Mouse (Mus musculus): Measurements from ENCODE around the gene Pclo. TPM values are rescaled to one million over a fixed set of nuclear protein-coding genes. Genes with fewer than 3 reads are reported as not detected.
"Not testable (repeated sequence)": the region's sequence is repeated elsewhere in the genome, so short reads cannot be mapped to it uniquely, and the experiment has no call there.

Gene Pclo
- 7.2 and 10.1 TPM in 2 replicates for polyA plus RNA-seq (2015; fragmentation: Nextera tagmentation; extraction: Ambion mirVana)

DNA sequence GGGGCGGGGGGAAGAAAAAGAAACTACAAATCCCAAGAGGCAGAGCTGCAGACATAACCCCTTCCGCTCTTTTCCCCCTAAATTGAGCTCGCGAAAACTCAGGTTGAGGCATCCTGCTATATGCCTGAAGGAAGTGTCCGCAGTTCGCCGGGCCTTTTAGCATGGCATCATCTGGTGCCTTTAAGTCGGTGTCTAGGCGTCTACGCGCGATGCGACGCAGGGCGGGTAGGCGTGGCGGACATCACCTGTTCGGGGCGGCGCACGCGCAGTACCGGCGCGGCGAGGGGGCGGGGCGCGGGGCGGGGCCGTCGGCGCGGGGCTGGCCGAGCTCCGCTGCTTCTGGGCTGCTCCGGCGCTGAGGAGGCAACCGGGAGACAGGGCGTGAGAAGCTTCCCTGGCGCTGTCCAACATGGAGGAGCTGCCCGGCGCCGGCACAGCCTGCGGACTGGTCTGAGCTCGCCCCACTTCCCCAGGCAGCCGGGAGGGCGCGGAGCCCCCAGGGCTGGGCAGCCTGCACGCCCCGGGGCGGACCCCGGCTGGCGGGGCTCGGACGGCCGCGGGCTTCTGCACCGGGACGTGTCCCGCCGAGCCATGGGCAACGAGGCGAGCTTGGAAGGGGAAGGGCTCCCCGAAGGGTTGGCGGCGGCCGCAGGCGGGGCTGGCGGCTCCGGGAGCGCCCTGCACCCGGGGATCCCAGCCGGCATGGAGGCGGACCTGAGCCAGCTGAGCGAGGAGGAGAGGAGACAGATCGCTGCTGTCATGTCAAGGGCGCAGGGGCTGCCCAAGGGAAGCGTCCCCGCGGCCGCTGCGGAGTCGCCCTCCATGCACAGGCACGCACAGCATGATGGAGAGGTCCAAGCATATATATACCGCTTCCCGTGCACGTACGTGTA, at the start of gene Pclo:
TSS of gene Pclo (plus strand) at position 288 of the 893 bp plus-strand sequence.
- H3K9me3 ChIP-seq (ENCODE audit: control insufficient read depth, low read length) = no peaks in the 10 kb centered on the region
- no peaks in the 10 kb centered on the region for H3K27me3 ChIP-seq (replicated peaks; ENCODE audit: control insufficient read depth, insufficient read depth, low read length)
- peak within 1 kb of the TSS; percentile 51 for H3K4me2 ChIP-seq (ENCODE audit: low read length)
- peak within 1 kb of the TSS; percentile 97 for H3K27ac ChIP-seq (ENCODE audit: low read length)
- H3K4me1 ChIP-seq (replicated peaks; ENCODE audit: control insufficient read depth, insufficient read depth, low read length) = peaks cover 2% of the 10 kb centered on the region; the same call in 1 of the 2 replicates
- H3K9ac ChIP-seq (replicated peaks; ENCODE audit: low read depth, low read length) = peak within 1 kb of the TSS; percentile 97
- peak; percentile 97 for ATAC-seq
- under 1% methylated on average over 86 of the region's 89 CpGs for WGBS
- H3K4me3 ChIP-seq (replicated peaks; ENCODE audit: low read length) = peak within 1 kb of the TSS; percentile 92
- H3K36me3 ChIP-seq (ENCODE audit: control insufficient read depth, insufficient read depth) = no peaks in the 10 kb centered on the region

DNA sequence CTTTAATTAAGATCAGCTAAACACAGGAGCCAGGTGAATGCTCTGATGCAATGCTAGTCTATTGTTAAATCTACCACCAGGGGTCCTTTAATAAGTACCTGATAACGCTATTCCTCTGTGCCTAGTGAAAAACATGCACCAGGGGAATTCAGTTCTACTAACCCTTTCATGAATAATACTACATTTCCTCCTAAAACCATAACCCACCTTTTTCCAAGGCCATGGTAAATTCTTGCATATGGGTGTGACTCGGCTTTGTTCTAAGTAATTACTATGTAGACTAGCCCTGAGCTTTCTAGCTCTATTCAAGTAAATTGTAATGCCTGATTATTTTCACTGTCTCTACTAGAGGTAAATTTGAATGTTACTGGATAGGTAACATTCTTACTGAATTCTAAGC, 20.3 kb upstream of the Pclo start:
- H3K4me2 ChIP-seq (ENCODE audit: low read length); H3K4me1 ChIP-seq (replicated peaks; ENCODE audit: control insufficient read depth, insufficient read depth, low read length); H3K9me3 ChIP-seq (ENCODE audit: control insufficient read depth, low read length); H3K27me3 ChIP-seq (replicated peaks; ENCODE audit: control insufficient read depth, insufficient read depth, low read length); H3K36me3 ChIP-seq (ENCODE audit: control insufficient read depth, insufficient read depth); H3K4me3 ChIP-seq (replicated peaks; ENCODE audit: low read length); ATAC-seq; H3K27ac ChIP-seq (ENCODE audit: low read length); H3K9ac ChIP-seq (replicated peaks; ENCODE audit: low read depth, low read length): not testable (repeated sequence)
- WGBS = 53% methylated on average over 2 of the region's 2 CpGs

DNA sequence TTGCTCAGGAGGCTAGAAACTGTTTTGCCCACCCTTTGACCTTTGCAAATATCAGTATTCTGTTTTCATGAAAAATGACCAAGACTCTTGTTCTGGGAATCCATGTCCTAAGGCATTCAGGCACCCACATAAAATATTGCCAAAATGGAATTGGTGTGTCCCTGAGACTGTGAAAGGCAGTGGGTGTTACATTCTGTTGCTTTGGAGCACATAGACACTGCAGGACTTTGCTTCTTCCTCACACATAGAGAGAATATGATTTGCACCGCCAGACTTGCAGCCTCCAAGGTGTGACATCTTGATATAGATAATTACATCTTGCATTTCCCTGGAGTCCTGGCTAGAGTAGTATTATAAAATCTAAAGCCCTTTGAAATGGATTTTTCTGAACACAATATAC, 6.2 kb upstream of the Pclo start:
- Histone ChIP-seq H3K36me3 (ENCODE audit: control insufficient read depth, insufficient read depth) (no peaks in the 10 kb centered on the region), H3K4me2 (ENCODE audit: low read length) (no peak overlapping the region), H3K9ac (replicated peaks; ENCODE audit: low read depth, low read length) (no peak overlapping the region), H3K9me3 (ENCODE audit: control insufficient read depth, low read length) (no peaks in the 10 kb centered on the region), H3K27ac (ENCODE audit: low read length) (no peak overlapping the region), H3K27me3 (replicated peaks; ENCODE audit: control insufficient read depth, insufficient read depth, low read length) (no peaks in the 10 kb centered on the region), H3K4me1 (replicated peaks; ENCODE audit: control insufficient read depth, insufficient read depth, low read length) (no peaks in the 10 kb centered on the region), H3K4me3 (replicated peaks; ENCODE audit: low read length) (no peak overlapping the region)
- no peak for ATAC-seq
- 76% methylated on average over 1 of the region's 1 CpGs for WGBS

DNA sequence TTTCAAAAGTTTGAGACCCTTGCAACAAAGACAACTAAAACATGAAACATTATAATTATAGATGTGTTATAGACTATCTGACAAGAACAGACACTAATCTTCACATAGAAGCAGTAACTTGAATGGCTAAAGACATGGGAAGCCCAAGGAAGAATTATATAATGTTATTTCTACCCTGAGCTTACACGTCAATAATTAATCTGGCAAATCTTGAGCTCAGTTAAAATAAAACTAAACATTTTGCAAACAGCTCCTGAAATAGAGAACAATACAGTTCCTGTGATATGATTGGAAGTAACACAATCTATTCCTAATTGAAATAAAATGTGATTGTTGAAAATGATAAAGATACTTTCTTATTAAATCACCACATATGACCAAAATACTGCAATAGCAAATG, 5.1 kb upstream of the Pclo start:
- Histone ChIP-seq H3K4me1 (replicated peaks; ENCODE audit: control insufficient read depth, insufficient read depth, low read length) (no peaks in the 10 kb centered on the region), H3K9ac (replicated peaks; ENCODE audit: low read depth, low read length) (no peak overlapping the region), H3K27ac (ENCODE audit: low read length) (no peak overlapping the region), H3K27me3 (replicated peaks; ENCODE audit: control insufficient read depth, insufficient read depth, low read length) (no peaks in the 10 kb centered on the region), H3K9me3 (ENCODE audit: control insufficient read depth, low read length) (no peaks in the 10 kb centered on the region), H3K36me3 (ENCODE audit: control insufficient read depth, insufficient read depth) (no peaks in the 10 kb centered on the region), H3K4me2 (ENCODE audit: low read length) (no peak overlapping the region), H3K4me3 (replicated peaks; ENCODE audit: low read length) (no peak overlapping the region)
- no peak for ATAC-seq
- WGBS = 92% methylated on average over 1 of the region's 1 CpGs

DNA sequence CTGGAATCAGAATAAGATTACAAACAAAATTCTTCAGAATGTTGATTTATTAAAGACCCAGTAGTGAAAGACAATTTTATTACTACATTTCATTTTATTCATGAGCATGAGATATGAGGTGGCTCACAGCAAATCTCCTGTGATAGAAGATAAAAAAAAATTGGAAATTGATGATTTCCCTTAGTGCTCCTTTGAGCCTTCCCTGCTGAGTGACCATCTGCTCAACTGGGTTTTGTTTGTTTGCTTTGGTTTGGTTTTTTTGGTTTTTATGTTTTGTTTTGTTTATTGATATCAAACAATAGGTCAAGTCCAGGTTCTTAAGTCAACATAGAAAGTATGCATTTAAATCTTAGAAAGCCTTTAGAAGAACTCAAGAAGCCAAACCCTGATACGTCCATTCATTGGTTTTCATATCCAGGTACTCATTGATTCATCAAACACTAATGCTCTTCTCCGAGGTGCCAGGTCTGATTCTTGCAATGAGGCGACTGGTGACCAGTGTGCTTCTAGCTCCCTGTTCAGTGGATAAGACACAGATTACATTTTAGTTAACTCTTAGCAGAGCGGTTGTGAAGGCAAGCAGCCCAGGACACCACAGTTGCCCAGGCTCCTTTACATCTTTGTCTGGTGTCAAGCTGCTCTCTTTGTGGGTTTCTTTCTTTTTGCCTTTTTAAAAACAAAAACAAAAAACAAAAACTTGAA, 3.6 kb downstream of the Pclo start:
- ATAC-seq = no peak
- WGBS = 74% methylated on average over 4 of the region's 4 CpGs

DNA sequence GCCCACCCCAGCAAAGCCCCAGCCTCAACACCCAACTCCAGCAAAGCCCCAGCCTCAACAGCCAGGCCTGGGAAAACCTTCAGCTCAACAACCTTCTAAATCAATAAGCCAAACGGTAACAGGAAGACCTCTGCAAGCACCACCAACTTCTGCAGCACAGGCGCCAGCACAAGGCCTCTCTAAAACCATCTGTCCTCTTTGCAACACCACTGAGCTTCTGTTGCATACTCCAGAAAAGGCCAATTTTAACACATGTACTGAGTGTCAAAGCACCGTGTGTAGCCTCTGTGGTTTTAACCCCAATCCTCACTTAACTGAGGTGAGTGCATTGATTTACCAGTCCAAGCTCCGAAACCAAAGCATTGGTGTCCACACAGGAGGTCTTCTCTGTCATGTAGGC, 7.3 kb downstream of the Pclo start:
- no peak overlapping the region for H3K27ac ChIP-seq (ENCODE audit: low read length)
- 90% methylated on average over 4 of the region's 4 CpGs for WGBS
- H3K9me3 ChIP-seq (ENCODE audit: control insufficient read depth, low read length) = no peaks in the 10 kb centered on the region
- H3K4me3 ChIP-seq (replicated peaks; ENCODE audit: low read length) = no peak overlapping the region
- H3K27me3 ChIP-seq (replicated peaks; ENCODE audit: control insufficient read depth, insufficient read depth, low read length) = no peaks in the 10 kb centered on the region
- H3K4me2 ChIP-seq (ENCODE audit: low read length) = no peak overlapping the region
- ATAC-seq = no peak
- H3K36me3 ChIP-seq (ENCODE audit: control insufficient read depth, insufficient read depth) = peaks cover 6% of the 10 kb centered on the region
- no peak overlapping the region for H3K9ac ChIP-seq (replicated peaks; ENCODE audit: low read depth, low read length)
- H3K4me1 ChIP-seq (replicated peaks; ENCODE audit: control insufficient read depth, insufficient read depth, low read length) = no peaks in the 10 kb centered on the region

More for the DNA sequence above, 3.6 kb downstream of the Pclo start:
- Histone ChIP-seq H3K9ac (replicated peaks; ENCODE audit: low read depth, low read length) (no peak overlapping the region), H3K4me1 (replicated peaks; ENCODE audit: control insufficient read depth, insufficient read depth, low read length) (peaks cover 2% of the 10 kb centered on the region; the same call in 1 of the 2 replicates), H3K9me3 (ENCODE audit: control insufficient read depth, low read length) (no peaks in the 10 kb centered on the region), H3K36me3 (ENCODE audit: control insufficient read depth, insufficient read depth) (peaks cover 4% of the 10 kb centered on the region), H3K4me2 (ENCODE audit: low read length) (no peak overlapping the region), H3K27me3 (replicated peaks; ENCODE audit: control insufficient read depth, insufficient read depth, low read length) (no peaks in the 10 kb centered on the region), H3K4me3 (replicated peaks; ENCODE audit: low read length) (no peak overlapping the region), H3K27ac (ENCODE audit: low read length) (no peak overlapping the region)

DNA sequence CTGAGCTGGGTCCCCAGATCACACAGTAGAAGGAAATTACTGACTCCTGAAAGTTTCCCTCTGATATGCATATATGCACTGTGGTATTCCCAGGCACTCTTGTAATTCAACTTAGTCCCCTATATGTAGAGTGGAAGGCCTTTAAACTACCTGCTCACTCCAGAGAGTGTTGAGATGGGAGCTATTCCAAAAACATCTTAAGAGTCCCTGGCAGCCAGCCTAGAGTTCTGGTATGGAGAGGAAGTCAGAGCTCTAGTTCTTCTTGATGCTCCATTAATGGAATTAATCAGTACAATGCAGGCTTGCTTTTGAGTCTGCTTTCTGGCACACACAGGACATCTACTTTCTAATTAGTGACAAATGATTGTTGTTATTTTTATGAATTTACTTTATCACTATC, 11.3 kb downstream of the Pclo start:
- no peaks in the 10 kb centered on the region for H3K9me3 ChIP-seq (ENCODE audit: control insufficient read depth, low read length)
- no peaks in the 10 kb centered on the region for H3K27me3 ChIP-seq (replicated peaks; ENCODE audit: control insufficient read depth, insufficient read depth, low read length)
- no peak overlapping the region for H3K27ac ChIP-seq (ENCODE audit: low read length)
- no peak for ATAC-seq
- H3K9ac ChIP-seq (replicated peaks; ENCODE audit: low read depth, low read length) = no peak overlapping the region
- peaks cover 6% of the 10 kb centered on the region for H3K36me3 ChIP-seq (ENCODE audit: control insufficient read depth, insufficient read depth)
- H3K4me1 ChIP-seq (replicated peaks; ENCODE audit: control insufficient read depth, insufficient read depth, low read length) = no peaks in the 10 kb centered on the region
- H3K4me3 ChIP-seq (replicated peaks; ENCODE audit: low read length) = no peak overlapping the region
- H3K4me2 ChIP-seq (ENCODE audit: low read length) = no peak overlapping the region

DNA sequence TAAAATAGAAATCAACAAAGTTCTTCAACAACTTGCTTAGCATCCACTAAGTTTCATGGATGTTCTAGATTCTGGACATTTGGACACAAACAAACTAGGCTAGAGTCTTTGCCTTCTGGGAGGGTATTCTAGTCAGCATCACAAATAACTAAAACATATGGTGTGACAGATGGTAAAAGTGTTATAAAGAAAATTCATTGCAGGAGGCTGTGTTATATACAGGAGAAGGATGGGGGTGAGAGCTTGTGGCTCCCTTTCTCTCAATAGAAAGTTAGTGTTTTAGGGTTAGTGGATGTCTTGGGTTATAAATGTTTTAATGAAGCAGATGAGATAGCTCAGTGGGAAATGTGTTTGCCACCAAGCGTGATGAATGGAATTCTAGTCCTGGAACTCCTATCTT, 13.1 kb downstream of the Pclo start:
- no peak overlapping the region for H3K27ac ChIP-seq (ENCODE audit: low read length)
- WGBS = 45% methylated on average over 1 of the region's 1 CpGs
- H3K9ac ChIP-seq (replicated peaks; ENCODE audit: low read depth, low read length) = no peak overlapping the region
- no peak overlapping the region for H3K4me3 ChIP-seq (replicated peaks; ENCODE audit: low read length)
- no peak overlapping the region for H3K4me2 ChIP-seq (ENCODE audit: low read length)
- no peaks in the 10 kb centered on the region for H3K4me1 ChIP-seq (replicated peaks; ENCODE audit: control insufficient read depth, insufficient read depth, low read length)
- ATAC-seq = peak; percentile 79
- H3K27me3 ChIP-seq (replicated peaks; ENCODE audit: control insufficient read depth, insufficient read depth, low read length) = no peaks in the 10 kb centered on the region
- peaks cover 3% of the 10 kb centered on the region; the same call in 1 of the 2 replicates for H3K36me3 ChIP-seq (ENCODE audit: control insufficient read depth, insufficient read depth)
- H3K9me3 ChIP-seq (ENCODE audit: control insufficient read depth, low read length) = no peaks in the 10 kb centered on the region

DNA sequence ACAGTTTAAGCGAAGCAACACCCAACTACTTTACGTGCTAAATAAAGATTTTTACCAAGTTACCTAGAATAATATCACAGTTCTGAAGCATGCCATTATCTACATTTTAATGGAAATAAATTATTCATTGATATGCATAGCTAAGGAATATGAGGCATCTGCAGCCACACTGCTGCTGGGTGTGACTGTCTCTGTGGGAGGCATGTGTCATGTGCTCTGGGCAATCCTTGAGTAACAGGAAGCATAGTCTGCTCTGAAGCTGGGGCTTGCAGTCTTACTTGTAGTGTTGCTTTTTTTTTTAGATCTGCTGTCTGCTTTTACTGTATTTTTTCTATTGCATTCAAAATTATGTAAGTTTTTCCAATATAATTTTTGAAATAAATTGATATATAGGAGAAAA, 17.2 kb downstream of the Pclo start:
- Histone ChIP-seq H3K36me3 (ENCODE audit: control insufficient read depth, insufficient read depth) (no peaks in the 10 kb centered on the region), H3K27me3 (replicated peaks; ENCODE audit: control insufficient read depth, insufficient read depth, low read length) (no peaks in the 10 kb centered on the region), H3K4me2 (ENCODE audit: low read length) (no peak overlapping the region), H3K9me3 (ENCODE audit: control insufficient read depth, low read length) (no peaks in the 10 kb centered on the region), H3K4me1 (replicated peaks; ENCODE audit: control insufficient read depth, insufficient read depth, low read length) (no peaks in the 10 kb centered on the region), H3K4me3 (replicated peaks; ENCODE audit: low read length) (no peak overlapping the region), H3K9ac (replicated peaks; ENCODE audit: low read depth, low read length) (no peak overlapping the region), H3K27ac (ENCODE audit: low read length) (no peak overlapping the region)
- 88% methylated on average over 2 of the region's 2 CpGs for WGBS
- peak; percentile 52; the same call in 1 of the 2 replicates for ATAC-seq

Data from forebrain, embryonic 16.5 days (tissue).